Mouse (Mus musculus) B cell, adult 62 days (primary cell): Measurements from ENCODE around the gene Gucy2c. TPM values are rescaled to one million over a fixed set of nuclear protein-coding genes. Genes with fewer than 3 reads are reported as not detected.

Source experiments
- total RNA-seq: library from RNA; stranded (reverse); gene quantifications from 4 replicates; pipeline ENCODE4 v1.2.4, GENCODE M21; 2023

Gucy2c gene
- 0.24 TPM in 1 of 4 replicates, not detected in the others for total RNA-seq

DNA sequence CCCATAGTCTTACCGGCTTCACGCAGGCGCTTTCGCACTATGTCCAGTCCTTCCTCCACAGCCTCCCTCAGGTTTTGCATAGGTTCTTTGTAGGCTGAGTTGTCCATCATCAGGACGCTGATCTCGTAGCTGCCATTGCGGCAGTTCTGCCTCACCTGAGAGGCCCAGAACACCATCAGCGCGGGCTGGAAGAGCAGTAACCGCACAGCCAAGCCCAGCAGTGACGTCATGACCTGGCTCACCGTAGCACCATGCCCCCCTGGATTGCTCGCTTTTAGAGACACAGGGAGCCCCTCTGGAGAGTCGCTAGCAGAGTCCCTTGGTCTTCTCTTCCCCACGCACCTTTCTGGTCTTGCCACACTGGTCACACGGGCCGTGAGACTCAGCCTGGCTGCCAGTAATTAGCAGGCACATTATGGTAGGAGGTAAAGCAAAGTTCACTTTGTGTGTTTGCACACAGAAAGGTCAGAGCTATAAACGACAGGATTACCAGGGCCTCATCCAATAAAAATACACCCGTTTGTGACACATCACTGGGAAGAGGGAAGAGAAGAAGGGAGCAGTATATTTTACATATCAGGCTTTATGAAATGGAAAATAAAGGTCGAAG is at the start of gene Gucy2c:
Gene Gucy2c, minus strand, starts transcription at position 389 of the 610 bp plus-strand sequence.

DNA sequence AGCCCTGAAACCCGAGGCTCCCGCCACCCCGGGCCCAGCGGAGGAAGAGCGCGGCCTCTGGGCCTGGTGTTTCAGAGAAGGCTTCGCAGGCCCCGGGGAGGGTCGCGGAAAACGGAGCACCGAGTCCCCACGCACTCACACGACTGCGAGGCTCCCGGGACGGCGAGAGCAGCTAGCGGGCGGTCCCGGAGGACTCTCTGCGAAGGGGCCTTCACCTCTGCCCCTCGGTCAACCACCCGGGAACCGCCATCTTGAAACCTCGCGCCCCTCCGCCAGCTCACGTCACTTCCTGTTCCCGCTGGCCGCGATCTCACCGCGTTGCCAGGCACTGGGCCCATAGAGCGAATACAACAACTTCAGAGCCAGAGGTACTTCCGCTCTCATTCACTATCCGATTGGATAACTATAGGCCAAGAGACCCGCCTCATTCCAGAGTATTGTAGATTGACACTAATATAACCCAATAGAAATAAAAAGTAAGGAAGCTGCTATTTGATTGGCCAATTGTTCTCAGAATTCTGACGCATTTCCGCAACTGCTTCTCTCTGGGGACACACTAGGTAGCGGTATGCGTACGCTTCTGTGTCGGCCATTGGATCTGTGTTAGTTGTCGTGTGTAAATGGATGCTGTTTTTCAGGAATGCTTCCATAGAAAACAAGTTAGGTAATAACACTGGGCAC is 46.5 kb upstream of the Gucy2c start, which contains the start of gene Wbp11:
Gene Wbp11, minus strand, starts transcription at position 353 of the 681 bp plus-strand sequence.

DNA sequence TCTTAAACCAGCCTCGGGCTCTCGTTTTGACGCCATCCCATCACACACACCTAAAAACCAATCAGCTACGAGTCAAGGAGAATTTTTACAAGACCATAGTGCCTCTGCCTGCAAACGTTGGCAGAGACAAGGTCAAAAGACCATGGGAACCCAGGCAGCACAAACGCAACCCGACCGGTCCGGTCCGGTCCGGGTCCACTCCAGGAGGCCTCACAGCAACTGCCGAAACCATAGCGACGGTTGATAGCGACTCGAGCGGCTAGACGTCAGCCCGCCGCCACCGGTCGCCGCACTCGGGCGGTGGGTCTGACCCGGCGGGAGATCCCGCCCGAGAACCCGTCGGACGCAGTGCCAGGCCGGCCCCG is 45.9 kb upstream of the Gucy2c start, which contains the start of gene BC049715:
Gene BC049715, plus strand, starts transcription at position 111 of the 365 bp plus-strand sequence.

DNA sequence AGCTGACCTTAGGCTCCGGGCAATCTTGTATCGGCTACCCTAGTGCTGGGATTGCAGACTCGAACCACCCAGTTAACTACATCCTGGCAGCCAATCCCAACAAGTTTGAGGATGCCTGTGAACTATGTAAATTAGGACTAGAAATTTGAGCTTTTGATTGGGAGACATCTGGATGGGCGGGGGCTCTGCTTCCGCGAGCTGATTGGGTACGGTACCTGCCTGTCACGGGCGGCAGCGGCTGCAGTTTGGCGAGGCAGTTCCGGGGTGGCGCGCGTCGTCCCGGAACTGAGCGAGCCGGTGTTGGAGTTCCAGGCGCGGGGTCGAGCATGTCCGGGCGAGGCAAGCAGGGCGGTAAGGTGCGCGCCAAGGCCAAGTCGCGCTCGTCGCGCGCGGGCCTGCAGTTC is 26.5 kb upstream of the Gucy2c start, which contains the start of gene H2afj:
Gene H2afj, plus strand, starts transcription at position 231 of the 404 bp plus-strand sequence.

GRCm38 (mm10) chr6:136803739-136804633 is 22.4 kb upstream of the Gucy2c start, which contains the start of gene Hist4h4:
Hist4h4 (minus strand) TSS chr6:136804415.

GRCm38 (mm10) chr6:136661706-136662016 is 119.9 kb downstream of the Gucy2c start, which contains the start of gene Plbd1:
Plbd1 (minus strand) TSS chr6:136661928.

Other genes starting within 250 kb of the Gucy2c start
- gene Plbd1, start 119.8 kb downstream of the Gucy2c start, total RNA-seq: 73.7 to 84.3 TPM (median 79.0 TPM) in 4 replicates
- gene Hist4h4, start 22.6 kb upstream of the Gucy2c start, total RNA-seq: 14.5 to 18.6 TPM (median 15.4 TPM) in 4 replicates
- gene H2afj, start 26.5 kb upstream of the Gucy2c start, total RNA-seq: 50.5 to 66.8 TPM (median 53.5 TPM) in 4 replicates
- gene BC049715, start 45.9 kb upstream of the Gucy2c start, total RNA-seq: 4.4 to 9.9 TPM (median 7.9 TPM) in 4 replicates
- gene Wbp11, start 46.5 kb upstream of the Gucy2c start, total RNA-seq: 229 to 267 TPM (median 251 TPM) in 4 replicates
- gene Smco3, start 53.7 kb upstream of the Gucy2c start, total RNA-seq: not detected in 4 replicates
- gene Art4, start 76.0 kb upstream of the Gucy2c start, total RNA-seq: 0.30 TPM in 1 of 4 replicates, not detected in the others
- gene Mgp, start 94.1 kb upstream of the Gucy2c start, total RNA-seq: not detected in 4 replicates
- gene Erp27, start 140.4 kb upstream of the Gucy2c start, total RNA-seq: 9.8 to 16.9 TPM (median 11.5 TPM) in 4 replicates
- 0.09 TPM in 1 of 4 replicates, not detected in the others for gene Pde6h, start 142.1 kb upstream of the Gucy2c start, total RNA-seq
- 879 to 975 TPM (median 929 TPM) in 4 replicates for gene Arhgdib, start 160.1 kb upstream of the Gucy2c start, total RNA-seq